Mouse (Mus musculus): ENCODE measurements around the gene Gm42742. TPM values are rescaled to one million over a fixed set of nuclear protein-coding genes. Genes with fewer than 3 reads are reported as not detected.

Gm42742 gene
- polyA plus RNA-seq, 1 experiment from 2014 or later, result 41.8 TPM

DNA sequence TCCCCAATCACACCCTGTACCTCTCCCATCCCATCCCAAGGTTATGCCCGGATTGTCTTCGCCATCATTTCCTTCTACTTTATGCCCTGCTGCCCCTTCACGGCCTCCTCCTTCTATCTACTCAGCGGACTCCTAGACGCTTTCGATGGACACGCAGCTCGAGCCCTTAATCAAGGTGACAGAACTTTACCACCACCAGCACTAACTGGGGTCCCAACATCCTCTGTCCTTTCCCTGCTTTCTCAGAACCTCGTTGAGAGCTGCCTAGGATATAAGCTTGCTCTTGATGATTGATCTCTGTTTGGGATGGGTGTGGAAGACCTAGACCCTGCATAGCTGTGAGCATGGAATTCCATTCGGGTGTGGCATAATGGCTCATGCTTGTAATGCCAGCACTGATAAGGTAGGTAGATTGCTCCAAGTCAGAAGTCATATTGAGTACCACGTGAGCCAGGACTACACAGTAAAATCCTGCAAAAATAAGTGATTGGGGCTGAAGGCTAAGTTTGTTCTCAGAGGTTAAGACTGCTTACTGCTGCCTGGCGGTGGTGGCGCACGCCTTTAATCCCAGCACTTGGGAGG lies 43.9 kb downstream of the Gm42742 start:
- Histone ChIP-seq H3K4me2 (ENCODE audit: low read length) (peak overlapping the region; percentile 66), H3K9me3 (ENCODE audit: control insufficient read depth, low read length) (no peaks in the 10 kb centered on the region), H3K9ac (ENCODE audit: low read length) (peak overlapping the region; percentile 94), H3K27me3 (replicated peaks; ENCODE audit: control insufficient read depth, insufficient read depth, low read length) (no peaks in the 10 kb centered on the region), H3K4me1 (replicated peaks; ENCODE audit: control insufficient read depth, insufficient read depth, low read length) (0 out of 2 replicates have a peak, but pooled peaks cover 5% of the 10 kb centered on the region), H3K27ac (ENCODE audit: low read depth) (peak overlapping the region; percentile 94), H3K4me3 (ENCODE audit: low read depth, low read length) (peak overlapping the region; percentile 97), H3K36me3 (ENCODE audit: control insufficient read depth, insufficient read depth, low read length) (peaks cover 35% of the 10 kb centered on the region)
- WGBS, result 23% methylated on average over 14 of the region's 14 CpGs
- ATAC-seq (replicated peaks; ENCODE audit: low FRiP score, low TSS enrichment, low read depth) (0 out of 2 replicates have a peak, but pooled peaks have one; percentile 40), DNase-seq (ENCODE audit: low spot score) (peak; percentile 71)

DNA sequence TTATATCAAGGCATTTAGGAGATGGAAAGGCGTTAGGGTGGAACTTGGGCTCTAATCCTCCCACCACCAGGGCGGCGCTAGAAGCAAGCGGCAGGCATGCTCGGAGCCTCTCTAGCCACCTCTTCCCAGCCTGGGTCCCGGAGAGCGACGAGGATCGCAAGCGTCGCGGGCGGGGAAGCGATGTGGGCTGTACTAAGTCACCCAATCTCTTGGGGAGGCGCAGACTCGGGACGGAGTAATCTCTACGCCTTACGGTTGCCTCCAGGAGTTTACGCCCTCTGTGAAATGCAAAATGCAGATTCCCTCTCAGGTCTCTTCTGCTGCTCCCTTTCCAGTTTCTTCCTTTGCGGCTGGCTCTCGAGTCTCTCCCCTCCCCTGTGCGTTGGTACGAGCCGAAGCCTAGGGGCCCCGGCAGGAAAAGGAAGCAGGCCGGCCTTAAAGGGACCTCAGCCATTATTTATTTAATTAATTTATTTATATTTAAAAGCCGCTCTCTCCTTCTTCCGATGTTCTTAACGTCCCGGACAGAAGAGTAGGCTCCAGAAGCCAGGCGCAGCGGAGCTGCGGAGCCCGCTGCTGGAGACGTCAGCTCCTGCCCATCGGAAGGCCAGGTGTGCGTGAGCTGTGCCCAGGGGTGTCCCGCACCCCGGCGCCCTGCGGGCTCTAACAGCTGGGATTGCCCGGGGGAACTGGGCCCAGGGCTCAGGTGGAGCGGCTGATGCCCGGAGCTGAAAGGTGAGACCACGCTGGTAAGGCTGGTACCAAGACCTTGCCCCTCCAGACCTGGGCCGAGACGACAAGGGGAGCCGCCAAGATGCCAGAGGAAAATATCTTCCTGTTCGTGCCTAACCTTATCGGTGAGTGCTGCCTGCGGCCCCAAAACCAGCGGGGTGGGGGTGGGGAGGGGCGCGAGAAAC lies 44.7 kb downstream of the Gm42742 start, which contains the start of gene Cdiptos:
TSS of gene Cdiptos (minus strand) at position 149 of the 917 bp plus-strand sequence.
- DNase-seq (ENCODE audit: low spot score), result peak; percentile 99
- peak within 1 kb of the TSS; percentile 94 for H3K27ac ChIP-seq (ENCODE audit: low read depth)
- H3K9me3 ChIP-seq (ENCODE audit: control insufficient read depth, low read length), result no peaks in the 10 kb centered on the region
- peak; percentile 95 for ATAC-seq (replicated peaks; ENCODE audit: low FRiP score, low TSS enrichment, low read depth)
- peaks cover 34% of the 10 kb centered on the region for H3K36me3 ChIP-seq (ENCODE audit: control insufficient read depth, insufficient read depth, low read length)
- peak within 1 kb of the TSS; percentile 97 for H3K4me3 ChIP-seq (ENCODE audit: low read depth, low read length)
- peak within 1 kb of the TSS; percentile 66 for H3K4me2 ChIP-seq (ENCODE audit: low read length)
- 0 out of 2 replicates have a peak, but pooled peaks cover 5% of the 10 kb centered on the region for H3K4me1 ChIP-seq (replicated peaks; ENCODE audit: control insufficient read depth, insufficient read depth, low read length)
- under 1% methylated on average over 55 of the region's 55 CpGs for WGBS
- H3K27me3 ChIP-seq (replicated peaks; ENCODE audit: control insufficient read depth, insufficient read depth, low read length), result no peaks in the 10 kb centered on the region
- peak within 1 kb of the TSS; percentile 94 for H3K9ac ChIP-seq (ENCODE audit: low read length)

DNA sequence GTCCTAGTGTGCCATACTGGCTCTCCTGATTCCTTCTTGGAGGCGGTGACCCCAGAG lies 45.2 kb downstream of the Gm42742 start, which contains the start of gene Cdipt:
TSS of gene Cdipt (plus strand) at position 22 of the 57 bp plus-strand sequence.
- no peaks in the 10 kb centered on the region for H3K27me3 ChIP-seq (replicated peaks; ENCODE audit: control insufficient read depth, insufficient read depth, low read length)
- ATAC-seq (replicated peaks; ENCODE audit: low FRiP score, low TSS enrichment, low read depth), result no peak

DNA sequence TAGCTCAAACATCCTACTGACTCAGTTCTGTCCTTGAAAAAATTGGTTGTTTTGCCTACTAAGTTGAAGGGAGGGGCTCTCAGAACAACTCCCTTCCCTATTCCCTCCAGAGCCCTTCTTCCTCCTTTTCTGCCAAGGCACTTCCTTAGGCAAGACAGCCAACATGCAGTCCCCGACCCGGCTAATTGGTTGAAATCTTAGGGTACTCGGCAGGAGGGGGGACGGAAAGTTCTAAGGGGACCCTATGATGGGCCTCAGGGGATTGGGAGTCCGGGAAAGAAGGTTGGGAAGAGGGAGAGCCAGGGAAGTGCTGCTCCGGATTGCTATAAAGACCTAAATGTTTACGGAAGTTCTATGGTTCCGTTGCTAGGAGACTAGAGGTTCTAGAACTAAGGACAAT lies 45.4 kb downstream of the Gm42742 start:
- Histone ChIP-seq H3K9ac (ENCODE audit: low read length) (peak overlapping the region; percentile 94; the same call in 1 of the 2 replicates), H3K4me1 (replicated peaks; ENCODE audit: control insufficient read depth, insufficient read depth, low read length) (0 out of 2 replicates have a peak, but pooled peaks cover 5% of the 10 kb centered on the region), H3K27me3 (replicated peaks; ENCODE audit: control insufficient read depth, insufficient read depth, low read length) (no peaks in the 10 kb centered on the region), H3K27ac (ENCODE audit: low read depth) (peak overlapping the region; percentile 49; the same call in 1 of the 2 replicates), H3K9me3 (ENCODE audit: control insufficient read depth, low read length) (no peaks in the 10 kb centered on the region), H3K36me3 (ENCODE audit: control insufficient read depth, insufficient read depth, low read length) (peaks cover 28% of the 10 kb centered on the region), H3K4me2 (ENCODE audit: low read length) (peak overlapping the region; percentile 66), H3K4me3 (ENCODE audit: low read depth, low read length) (peak overlapping the region; percentile 97)
- WGBS, result 14% methylated on average over 8 of the region's 8 CpGs
- DNase-seq (ENCODE audit: low spot score), result no peak
- ATAC-seq (replicated peaks; ENCODE audit: low FRiP score, low TSS enrichment, low read depth), result 0 out of 2 replicates have a peak, but pooled peaks have one; percentile 0

More for the DNA sequence above, 45.2 kb downstream of the Gm42742 start, which contains the start of gene Cdipt:
- Histone ChIP-seq H3K9me3 (ENCODE audit: control insufficient read depth, low read length) (no peaks in the 10 kb centered on the region), H3K4me1 (replicated peaks; ENCODE audit: control insufficient read depth, insufficient read depth, low read length) (0 out of 2 replicates have a peak, but pooled peaks cover 5% of the 10 kb centered on the region), H3K36me3 (ENCODE audit: control insufficient read depth, insufficient read depth, low read length) (peaks cover 30% of the 10 kb centered on the region), H3K4me2 (ENCODE audit: low read length) (peak within 1 kb of the TSS; percentile 66), H3K9ac (ENCODE audit: low read length) (peak within 1 kb of the TSS; percentile 94), H3K27ac (ENCODE audit: low read depth) (peak within 1 kb of the TSS; percentile 94), H3K4me3 (ENCODE audit: low read depth, low read length) (peak within 1 kb of the TSS; percentile 97)
- 5% methylated on average over 1 of the region's 1 CpGs for WGBS
- no peak for DNase-seq (ENCODE audit: low spot score)

DNA sequence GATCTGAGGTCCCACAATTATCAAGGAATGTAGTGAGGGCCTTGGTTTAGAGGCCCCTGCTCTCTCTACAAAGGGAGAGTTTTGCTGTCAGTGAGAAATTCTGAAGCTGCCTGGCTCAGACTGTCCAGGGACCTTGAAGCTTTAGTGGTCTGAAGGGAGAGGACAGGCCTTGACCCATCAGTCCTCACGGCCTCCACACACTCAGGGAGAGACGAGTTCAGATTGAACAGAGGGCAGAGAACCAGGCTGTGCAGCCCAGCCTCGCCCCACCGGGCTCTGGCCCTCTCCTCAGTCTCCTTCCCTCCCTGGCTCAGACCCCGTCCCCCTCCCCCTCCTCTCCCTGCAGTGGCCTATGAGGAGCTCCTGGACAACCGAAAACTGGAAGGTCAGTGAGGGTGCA lies 53.5 kb downstream of the Gm42742 start:
- Histone ChIP-seq H3K27ac (ENCODE audit: low read depth) (no peak overlapping the region), H3K4me3 (ENCODE audit: low read depth, low read length) (no peak overlapping the region), H3K4me2 (ENCODE audit: low read length) (no peak overlapping the region), H3K9me3 (ENCODE audit: control insufficient read depth, low read length) (no peaks in the 10 kb centered on the region), H3K4me1 (replicated peaks; ENCODE audit: control insufficient read depth, insufficient read depth, low read length) (no peaks in the 10 kb centered on the region), H3K9ac (ENCODE audit: low read length) (no peak overlapping the region), H3K36me3 (ENCODE audit: control insufficient read depth, insufficient read depth, low read length) (no peaks in the 10 kb centered on the region), H3K27me3 (replicated peaks; ENCODE audit: control insufficient read depth, insufficient read depth, low read length) (peaks cover 14% of the 10 kb centered on the region)
- DNase-seq (ENCODE audit: low spot score), result no peak
- no peak for ATAC-seq (replicated peaks; ENCODE audit: low FRiP score, low TSS enrichment, low read depth)
- 62% methylated on average over 6 of the region's 6 CpGs for WGBS

DNA sequence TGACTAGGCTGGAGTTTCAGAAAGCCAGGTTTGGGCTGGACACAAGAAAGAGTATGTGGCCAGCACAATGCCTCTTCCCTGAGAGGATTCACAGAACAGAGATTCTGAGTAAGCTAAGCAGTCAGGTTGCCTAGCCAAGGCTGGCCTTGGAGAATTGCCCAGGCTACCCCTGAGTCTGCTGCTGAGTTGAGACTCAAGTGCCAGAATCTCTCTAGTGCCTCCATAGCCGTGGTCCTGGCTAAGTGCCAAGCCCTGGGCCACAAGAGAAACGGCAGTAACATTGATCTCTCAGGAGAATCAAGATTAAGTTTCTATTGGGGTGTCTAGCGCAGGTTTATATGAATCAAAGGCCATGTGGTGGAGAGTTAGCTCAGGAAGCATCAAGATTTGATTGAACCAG lies 55.3 kb downstream of the Gm42742 start:
- Histone ChIP-seq H3K36me3 (ENCODE audit: control insufficient read depth, insufficient read depth, low read length) (no peaks in the 10 kb centered on the region), H3K4me3 (ENCODE audit: low read depth, low read length) (no peak overlapping the region), H3K9me3 (ENCODE audit: control insufficient read depth, low read length) (no peaks in the 10 kb centered on the region), H3K4me2 (ENCODE audit: low read length) (no peak overlapping the region), H3K27me3 (replicated peaks; ENCODE audit: control insufficient read depth, insufficient read depth, low read length) (peaks cover 18% of the 10 kb centered on the region), H3K9ac (ENCODE audit: low read length) (no peak overlapping the region), H3K27ac (ENCODE audit: low read depth) (no peak overlapping the region), H3K4me1 (replicated peaks; ENCODE audit: control insufficient read depth, insufficient read depth, low read length) (no peaks in the 10 kb centered on the region)
- ATAC-seq (replicated peaks; ENCODE audit: low FRiP score, low TSS enrichment, low read depth), result no peak
- 65% methylated on average over 3 of the region's 3 CpGs for WGBS
- DNase-seq (ENCODE audit: low spot score), result no peak

Small RNAs within 50 kb of the gene (microRNA-seq; reads per million reads assigned to microRNA genes)
- not detected for gene Gm44343

Other genes starting within 250 kb of the Gm42742 start
- gene Ypel3, start 244.1 kb downstream of the Gm42742 start, polyA plus RNA-seq (2014; fragmentation: Nextera tagmentation; extraction: Ambion mirVana), result 105 and 106 TPM in 2 replicates
- 0.36 and 0.47 TPM in 2 replicates for gene Tbx6, start 239.6 kb downstream of the Gm42742 start, polyA plus RNA-seq (2014; fragmentation: Nextera tagmentation; extraction: Ambion mirVana)
- 277 and 280 TPM in 2 replicates for gene Ppp4c, start 228.6 kb downstream of the Gm42742 start, polyA plus RNA-seq (2014; fragmentation: Nextera tagmentation; extraction: Ambion mirVana)
- gene Fam57b, start 223.4 kb downstream of the Gm42742 start, polyA plus RNA-seq (2014; fragmentation: Nextera tagmentation; extraction: Ambion mirVana), result 1.5 and 1.8 TPM in 2 replicates
- gene 4930451I11Rik, start 189.5 kb downstream of the Gm42742 start, polyA plus RNA-seq (2014; fragmentation: Nextera tagmentation; extraction: Ambion mirVana), result not detected in 2 replicates
- 0.86 and 1.2 TPM in 2 replicates for gene Doc2a, start 173.7 kb downstream of the Gm42742 start, polyA plus RNA-seq (2014; fragmentation: Nextera tagmentation; extraction: Ambion mirVana)
- 19.0 and 19.5 TPM in 2 replicates for gene Hirip3, start 159.1 kb downstream of the Gm42742 start, polyA plus RNA-seq (2014; fragmentation: Nextera tagmentation; extraction: Ambion mirVana)
- gene Ino80e, start 158.7 kb downstream of the Gm42742 start, polyA plus RNA-seq (2014; fragmentation: Nextera tagmentation; extraction: Ambion mirVana), result 82.6 and 84.6 TPM in 2 replicates
- gene Taok2, start 136.4 kb downstream of the Gm42742 start, polyA plus RNA-seq (2014; fragmentation: Nextera tagmentation; extraction: Ambion mirVana), result 26.6 and 29.7 TPM in 2 replicates
- gene Tmem219, start 98.2 kb downstream of the Gm42742 start, polyA plus RNA-seq (2014; fragmentation: Nextera tagmentation; extraction: Ambion mirVana), result 29.5 and 31.7 TPM in 2 replicates
- 13.1 TPM in 2 replicates for gene Kctd13, start 92.2 kb downstream of the Gm42742 start, polyA plus RNA-seq (2014; fragmentation: Nextera tagmentation; extraction: Ambion mirVana)
- gene Asphd1, start 71.5 kb downstream of the Gm42742 start, polyA plus RNA-seq (2014; fragmentation: Nextera tagmentation; extraction: Ambion mirVana), result 0.39 and 0.65 TPM in 2 replicates
- gene Sez6l2, start 70.5 kb downstream of the Gm42742 start, polyA plus RNA-seq (2014; fragmentation: Nextera tagmentation; extraction: Ambion mirVana), result 3.2 and 3.8 TPM in 2 replicates
- 105 and 109 TPM in 2 replicates for gene Cdipt, start 45.2 kb downstream of the Gm42742 start, polyA plus RNA-seq (2014; fragmentation: Nextera tagmentation; extraction: Ambion mirVana)
- gene Cdiptos, start 45.0 kb downstream of the Gm42742 start, polyA plus RNA-seq (2014; fragmentation: Nextera tagmentation; extraction: Ambion mirVana), result 2.2 and 2.5 TPM in 2 replicates
- gene Mvp, start 6.5 kb downstream of the Gm42742 start, polyA plus RNA-seq (2014; fragmentation: Nextera tagmentation; extraction: Ambion mirVana), result 27.4 and 29.6 TPM in 2 replicates
- 0.45 and 0.86 TPM in 2 replicates for gene Pagr1b, start 4.6 kb downstream of the Gm42742 start, polyA plus RNA-seq (2014; fragmentation: Nextera tagmentation; extraction: Ambion mirVana)
- 43.9 and 47.7 TPM in 2 replicates for gene Pagr1a, start 3.7 kb downstream of the Gm42742 start, polyA plus RNA-seq (2014; fragmentation: Nextera tagmentation; extraction: Ambion mirVana)
- gene Prrt2, start 114 bp upstream of the Gm42742 start, polyA plus RNA-seq (2014; fragmentation: Nextera tagmentation; extraction: Ambion mirVana), result 9.2 and 9.5 TPM in 2 replicates
- gene Maz, start 5.9 kb upstream of the Gm42742 start, polyA plus RNA-seq (2014; fragmentation: Nextera tagmentation; extraction: Ambion mirVana), result 55.1 and 61.9 TPM in 2 replicates
- gene Kif22, start 21.4 kb upstream of the Gm42742 start, polyA plus RNA-seq (2014; fragmentation: Nextera tagmentation; extraction: Ambion mirVana), result 115 and 129 TPM in 2 replicates
- gene Zg16, start 66.2 kb upstream of the Gm42742 start, polyA plus RNA-seq (2014; fragmentation: Nextera tagmentation; extraction: Ambion mirVana), result 0.30 TPM in 1 of 2 replicates, not detected in the other
- gene AI467606, start 70.3 kb upstream of the Gm42742 start, polyA plus RNA-seq (2014; fragmentation: Nextera tagmentation; extraction: Ambion mirVana), result 2.6 and 3.9 TPM in 2 replicates
- gene Qprt, start 101.1 kb upstream of the Gm42742 start, polyA plus RNA-seq (2014; fragmentation: Nextera tagmentation; extraction: Ambion mirVana), result 2.9 TPM in 2 replicates
- 0.22 and 0.39 TPM in 2 replicates for gene Spn, start 116.7 kb upstream of the Gm42742 start, polyA plus RNA-seq (2014; fragmentation: Nextera tagmentation; extraction: Ambion mirVana)
- 44.4 and 46.9 TPM in 2 replicates for gene Cd2bp2, start 175.0 kb upstream of the Gm42742 start, polyA plus RNA-seq (2014; fragmentation: Nextera tagmentation; extraction: Ambion mirVana)
- 21.3 and 21.4 TPM in 2 replicates for gene Tbc1d10b, start 187.4 kb upstream of the Gm42742 start, polyA plus RNA-seq (2014; fragmentation: Nextera tagmentation; extraction: Ambion mirVana)
- 10.8 and 12.9 TPM in 2 replicates for gene Mylpf, start 187.8 kb upstream of the Gm42742 start, polyA plus RNA-seq (2014; fragmentation: Nextera tagmentation; extraction: Ambion mirVana)
- 16.8 and 18.5 TPM in 2 replicates for gene Zfp553, start 212.0 kb upstream of the Gm42742 start, polyA plus RNA-seq (2014; fragmentation: Nextera tagmentation; extraction: Ambion mirVana)
- 12.9 and 14.4 TPM in 2 replicates for gene Sept1, start 212.0 kb upstream of the Gm42742 start, polyA plus RNA-seq (2014; fragmentation: Nextera tagmentation; extraction: Ambion mirVana)
- gene Zfp771, start 223.2 kb upstream of the Gm42742 start, polyA plus RNA-seq (2014; fragmentation: Nextera tagmentation; extraction: Ambion mirVana), result 47.6 and 52.2 TPM in 2 replicates
- 280 and 305 TPM in 2 replicates for gene Dctpp1, start 239.6 kb upstream of the Gm42742 start, polyA plus RNA-seq (2014; fragmentation: Nextera tagmentation; extraction: Ambion mirVana)

All from intestine, embryonic 14.5 days (tissue).